Comparison of ENCODE assay signal across 28 mouse cellular contexts in genomic region chr11:78475289-78475688, GRCm38 (mm10). TPM values are rescaled to one million over a fixed set of nuclear protein-coding genes. Genes with fewer than 3 reads are reported as not detected.
"Had no signal": no experiment of that assay in that cellular context is flagged by ENCODE, and none has a peak within 500 bp of the region (broad histone marks: within the 10 kb centered on the region; RNA-seq: fewer than 3 reads in every experiment).

No protein-coding gene starts in this region.

- H3K4me3 ChIP-seq: layer of hippocampus, adult 2 months; left cerebral cortex, adult 2 months; liver, embryonic 13.5 days; megakaryocyte, embryonic 14.5 days; neural tube, embryonic 12.5 days; neural tube, embryonic 15.5 days; stomach, embryonic 15.5 days had no signal

- H3K4me1 ChIP-seq: liver, embryonic 13.5 days; neural tube, embryonic 12.5 days; neural tube, embryonic 15.5 days; stomach, embryonic 15.5 days had no signal

- DNase-seq: kidney, adult 8-10 months; kidney, postnatal 25 days; layer of hippocampus, adult 9-11 months; layer of hippocampus, postnatal 36 days; liver, embryonic 13.5 days; lung, adult 2 months; lung, postnatal 14 days; lung, postnatal 4 days; midbrain, embryonic 14.5 days; right cerebral cortex, adult 18-20 months; right cerebral cortex, postnatal 14 days; spleen, adult 18-20 months; thymus, postnatal 36 days had no signal

- ATAC-seq: intestine, postnatal 0 days had no signal

- H3K27ac ChIP-seq: layer of hippocampus, adult 2 months; left cerebral cortex, adult 2 months; liver, embryonic 13.5 days; neural tube, embryonic 12.5 days; neural tube, embryonic 15.5 days; stomach, embryonic 15.5 days had no signal

RNA-seq across cellular contexts. Expression of gene Sebox, which starts 28.0 kb away (rescaled TPM):
- polyA plus RNA-seq: intestine, postnatal 0 days; kidney, embryonic 16.5 days; large intestine, adult 2 months; limb, embryonic 11.5 days; limb, embryonic 14.5 days; lung, embryonic 16.5 days; midbrain, embryonic 11.5 days; midbrain, embryonic 14.5 days; midbrain, postnatal 0 days; neural tube, embryonic 12.5 days; stomach, embryonic 15.5 days; urinary bladder, adult 2 months had no signal
